Mouse (Mus musculus) liver, adult 2 months (tissue): ENCODE measurements around the gene Abhd2.

Experiments
- CTCF ChIP-seq: fragments of 200-500 bp; IDR thresholded peaks from 2 replicates; pipeline ENCODE4 v1.5.1; 2011; ENCODE audit warnings: low read depth, low read length, control low read depth
- POLR2A ChIP-seq: fragments of 200-500 bp; IDR thresholded peaks from 2 replicates; pipeline ENCODE4 v1.6.1; 2011; ENCODE audit warnings: low read length, control low read depth; ENCODE audit not compliant: insufficient read depth; ENCODE audit errors: extremely low read depth

GRCm38 (mm10) chr7:79247881-79248389, 25.1 kb upstream of the Abhd2 start:
- TF ChIP-seq CTCF (no peak), POLR2A (no peak)
